Mouse (Mus musculus) heart, embryonic 10.5 days (tissue): Measurements from ENCODE around the gene Esyt1. TPM values are rescaled to one million over a fixed set of nuclear protein-coding genes. Genes with fewer than 3 reads are reported as not detected.

Experiments
- DNase-seq: peaks from one replicate; pipeline ENCODE4 v3.0.0-alpha.2; 2017; ENCODE audit warnings: low spot score
- H3K27ac ChIP-seq: fragments of 300-500 bp; sonication (generic); 2 replicates; pipeline ENCODE4 v1.5.1; 2016; ENCODE audit warnings: mild to moderate bottlenecking
- H3K27me3 ChIP-seq: fragments of 300-500 bp; sonication (generic); 2 replicates; pipeline ENCODE4 v1.6.1; 2016; ENCODE audit warnings: mild to moderate bottlenecking; ENCODE audit not compliant: poor library complexity, insufficient read depth, severe bottlenecking
- H3K36me3 ChIP-seq: fragments of 300-500 bp; sonication (generic); 2 replicates; pipeline ENCODE4 v1.6.1; 2016; ENCODE audit warnings: mild to moderate bottlenecking, moderate library complexity
- H3K4me1 ChIP-seq: fragments of 300-500 bp; sonication (generic); 2 replicates; pipeline ENCODE4 v1.6.1; 2016; ENCODE audit warnings: mild to moderate bottlenecking
- H3K4me3 ChIP-seq: fragments of 300-500 bp; sonication (generic); 2 replicates; pipeline ENCODE4 v1.5.1; 2016; ENCODE audit warnings: mild to moderate bottlenecking, moderate library complexity
- H3K9me3 ChIP-seq: fragments of 300-500 bp; sonication (generic); 2 replicates; pipeline ENCODE4 v1.6.1; 2016; ENCODE audit warnings: mild to moderate bottlenecking, moderate library complexity
- WGBS: fragments of 180-500 bp; shearing (Covaris S2); methylation state at CpG from one replicate; pipeline ENCODE4 v1.1.7; 2016; 5-methylcytosine and 5-hydroxymethylcytosine counted together
- microRNA-seq: library from miRNA; unstranded; fragments of <30 nt; microRNA quantifications from one replicate; pipeline ENCODE4, GENCODE M21; 2017
- polyA plus RNA-seq: library from polyadenylated mRNA; unstranded; fragments of >200 nt; fragmentation: Nextera tagmentation; extraction: Ambion mirVana; gene quantifications from 2 replicates; pipeline ENCODE4 v1.2.1, GENCODE M21; 2016

Gene Esyt1
- polyA plus RNA-seq, 1 experiment from 2014 or later = 17.8 TPM

DNA sequence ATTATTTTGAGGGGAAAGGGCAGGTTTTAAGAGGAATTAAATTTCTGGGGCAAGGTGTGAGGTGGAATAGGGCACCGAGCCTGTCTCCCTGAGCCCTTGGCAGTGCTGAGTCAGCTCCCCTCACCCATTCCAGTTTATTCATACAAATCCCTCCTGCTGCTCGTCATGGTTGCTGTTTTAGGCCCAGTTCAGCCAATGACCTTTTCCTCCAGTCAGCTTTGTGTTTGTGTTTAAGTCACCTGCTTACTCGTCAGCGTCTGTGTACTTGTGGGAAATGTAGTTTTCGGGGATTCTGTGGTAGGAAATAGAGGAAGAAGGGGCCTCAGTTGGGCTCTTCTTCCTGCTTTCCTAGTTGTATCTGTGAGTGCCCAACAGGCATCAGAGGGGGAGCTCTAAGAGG lies 36.3 kb downstream of the Esyt1 start:
- peak overlapping the region; percentile 1; the same call in 1 of the 2 replicates for H3K4me3 ChIP-seq
- H3K4me1 ChIP-seq = peaks cover 38% of the 10 kb centered on the region
- no peaks in the 10 kb centered on the region for H3K9me3 ChIP-seq
- no peak for DNase-seq
- H3K27me3 ChIP-seq = no peaks in the 10 kb centered on the region
- H3K36me3 ChIP-seq = peaks cover 75% of the 10 kb centered on the region
- WGBS = 59% methylated on average over 5 of the region's 5 CpGs
- H3K27ac ChIP-seq = peak overlapping the region; percentile 96

GRCm38 (mm10) chr10:128488776-128489175 lies 36.9 kb downstream of the Esyt1 start:
- Histone ChIP-seq H3K4me1 (peaks cover 37% of the 10 kb centered on the region), H3K9me3 (no peaks in the 10 kb centered on the region), H3K27ac (0 out of 2 replicates have a peak overlapping the region, but pooled peaks have one; percentile 72), H3K27me3 (no peaks in the 10 kb centered on the region), H3K36me3 (peaks cover 81% of the 10 kb centered on the region), H3K4me3 (no peak overlapping the region)
- 77% methylated on average over 4 of the region's 4 CpGs for WGBS
- DNase-seq = no peak

- 91% methylated on average over 22 of the region's 22 CpGs for WGBS
- no peak for DNase-seq
- Histone ChIP-seq H3K27ac (no peak overlapping the region), H3K9me3 (no peaks in the 10 kb centered on the region), H3K27me3 (no peaks in the 10 kb centered on the region), H3K4me3 (no peak overlapping the region), H3K4me1 (peaks cover 37% of the 10 kb centered on the region), H3K36me3 (peaks cover 88% of the 10 kb centered on the region)
Observed at GRCm38 (mm10) chr10:128487861-128488712, 37.6 kb downstream of the Esyt1 start.

GRCm38 (mm10) chr10:128486370-128486769 lies 39.3 kb downstream of the Esyt1 start:
- 83% methylated on average over 7 of the region's 7 CpGs for WGBS
- Histone ChIP-seq H3K27me3 (no peaks in the 10 kb centered on the region), H3K36me3 (peaks cover 97% of the 10 kb centered on the region), H3K9me3 (no peaks in the 10 kb centered on the region), H3K4me3 (no peak overlapping the region), H3K4me1 (peaks cover 24% of the 10 kb centered on the region), H3K27ac (no peak overlapping the region)
- DNase-seq = peak; percentile 63

DNA sequence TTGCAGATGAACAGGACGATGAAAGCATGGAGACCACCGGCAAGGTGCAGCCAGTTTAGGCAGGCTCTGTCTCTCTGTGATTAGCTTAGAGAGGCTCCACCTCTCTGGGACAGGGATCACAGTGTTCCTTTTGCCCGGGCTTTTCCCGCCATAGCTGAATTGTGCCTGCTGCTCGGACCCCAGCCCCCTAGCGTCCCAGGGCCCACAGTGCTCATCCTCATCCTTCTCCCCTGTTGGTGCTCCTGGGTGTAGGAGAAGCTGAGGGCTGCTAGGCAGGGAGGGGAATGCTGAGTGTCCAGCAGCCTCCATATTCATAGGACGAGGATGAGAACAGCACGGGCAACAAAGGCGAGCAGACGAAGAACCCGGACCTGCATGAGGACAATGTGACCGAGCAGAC lies 51.3 kb downstream of the Esyt1 start:
- 82% methylated on average over 12 of the region's 12 CpGs for WGBS
- DNase-seq = no peak
- Histone ChIP-seq H3K27ac (no peak overlapping the region), H3K9me3 (no peaks in the 10 kb centered on the region), H3K36me3 (peaks cover 92% of the 10 kb centered on the region), H3K27me3 (no peaks in the 10 kb centered on the region), H3K4me3 (no peak overlapping the region), H3K4me1 (no peaks in the 10 kb centered on the region)

- 8% methylated on average over 5 of the region's 5 CpGs for WGBS
- H3K36me3 ChIP-seq = peaks cover 43% of the 10 kb centered on the region
- no peaks in the 10 kb centered on the region for H3K9me3 ChIP-seq
- H3K4me3 ChIP-seq = peak overlapping the region; percentile 90
- peaks cover 10% of the 10 kb centered on the region for H3K4me1 ChIP-seq
- peak overlapping the region; percentile 98 for H3K27ac ChIP-seq
- no peak for DNase-seq
- H3K27me3 ChIP-seq = no peaks in the 10 kb centered on the region
Observed at GRCm38 (mm10) chr10:128460270-128460630, 65.4 kb downstream of the Esyt1 start.

Small RNA genes within 50 kb of the gene (microRNA-seq; reads per million reads assigned to microRNA genes)
- not detected for gene Gm47275
- gene Mir6916 = not detected

Other genes starting within 250 kb of the Esyt1 start
- 0.25 and 0.48 TPM in 2 replicates for gene Il23a, start 227.1 kb downstream of the Esyt1 start, polyA plus RNA-seq
- 29.9 and 31.4 TPM in 2 replicates for gene Pan2, start 222.5 kb downstream of the Esyt1 start, polyA plus RNA-seq
- gene Cnpy2, start 203.4 kb downstream of the Esyt1 start, polyA plus RNA-seq = 220 and 255 TPM in 2 replicates
- gene Cs, start 188.1 kb downstream of the Esyt1 start, polyA plus RNA-seq = 347 and 474 TPM in 2 replicates
- 9.7 and 10.7 TPM in 2 replicates for gene Coq10a, start 156.9 kb downstream of the Esyt1 start, polyA plus RNA-seq
- gene Ankrd52, start 148.8 kb downstream of the Esyt1 start, polyA plus RNA-seq = 10.9 and 12.7 TPM in 2 replicates
- 0.07 and 2.4 TPM in 2 replicates for gene Slc39a5, start 124.6 kb downstream of the Esyt1 start, polyA plus RNA-seq
- gene Nabp2, start 114.4 kb downstream of the Esyt1 start, polyA plus RNA-seq = 76.5 and 87.9 TPM in 2 replicates
- 31.0 and 34.3 TPM in 2 replicates for gene Rnf41, start 114.2 kb downstream of the Esyt1 start, polyA plus RNA-seq
- 66.0 and 68.7 TPM in 2 replicates for gene Smarcc2, start 66.6 kb downstream of the Esyt1 start, polyA plus RNA-seq
- 1,508 and 1,550 TPM in 2 replicates for gene Myl6, start 31.7 kb downstream of the Esyt1 start, polyA plus RNA-seq
- gene Myl6b, start 27.2 kb downstream of the Esyt1 start, polyA plus RNA-seq = 3.2 and 4.0 TPM in 2 replicates
- gene Zc3h10, start 21.9 kb upstream of the Esyt1 start, polyA plus RNA-seq = 11.2 and 12.8 TPM in 2 replicates
- 2,301 and 2,407 TPM in 2 replicates for gene Rpl41, start 23.4 kb upstream of the Esyt1 start, polyA plus RNA-seq
- 168 and 225 TPM in 2 replicates for gene Pa2g4, start 40.1 kb upstream of the Esyt1 start, polyA plus RNA-seq
- gene Erbb3, start 63.8 kb upstream of the Esyt1 start, polyA plus RNA-seq = 7.4 and 7.7 TPM in 2 replicates
- gene Rps26, start 100.9 kb upstream of the Esyt1 start, polyA plus RNA-seq = 400 and 429 TPM in 2 replicates
- gene Ikzf4, start 120.1 kb upstream of the Esyt1 start, polyA plus RNA-seq = 2.3 and 2.7 TPM in 2 replicates
- 11.8 and 15.7 TPM in 2 replicates for gene Suox, start 148.2 kb upstream of the Esyt1 start, polyA plus RNA-seq
- gene Rab5b, start 170.4 kb upstream of the Esyt1 start, polyA plus RNA-seq = 66.2 and 69.1 TPM in 2 replicates
- 0.75 and 0.89 TPM in 2 replicates for gene Pmel, start 178.3 kb upstream of the Esyt1 start, polyA plus RNA-seq
- 106 and 110 TPM in 2 replicates for gene Cdk2, start 179.2 kb upstream of the Esyt1 start, polyA plus RNA-seq
- 3.9 and 4.4 TPM in 2 replicates for gene Dgka, start 219.0 kb upstream of the Esyt1 start, polyA plus RNA-seq
- gene Pym1, start 222.0 kb upstream of the Esyt1 start, polyA plus RNA-seq = 31.8 and 45.4 TPM in 2 replicates